Mouse (Mus musculus) lung, adult 2 months (tissue): Measurements from ENCODE around the gene Keap1.

Source experiments
- CTCF ChIP-seq: fragments of 200-500 bp; IDR thresholded peaks from 2 replicates; pipeline ENCODE4 v1.5.1; 2011; ENCODE audit warnings: mild to moderate bottlenecking, low read length, control low read depth; ENCODE audit not compliant: insufficient read depth
- POLR2A ChIP-seq: fragments of 200-500 bp; IDR thresholded peaks from 2 replicates; pipeline ENCODE4 v1.6.1; 2011; ENCODE audit warnings: low read depth, mild to moderate bottlenecking, control low read depth, low read length, borderline replicate concordance; ENCODE audit errors: extremely low read depth

GRCm38 (mm10) chr9:21184733-21185132 is 54.4 kb downstream of the Keap1 start:
- no peak for TF ChIP-seq CTCF
- TF ChIP-seq POLR2A = no peak
